Mouse (Mus musculus) midbrain, postnatal 0 days (tissue): ENCODE results near the gene Zc3h12a. TPM values are rescaled to one million over a fixed set of nuclear protein-coding genes. Genes with fewer than 3 reads are reported as not detected.

Experiments
- ATAC-seq: fragments of 200-750 bp; cut with Nextera tagmentation; 2 replicates; pipeline ENCODE4 v1.8.0; 2017; ENCODE audit warnings: moderate number of reproducible peaks, mild to moderate bottlenecking, moderate TSS enrichment, moderate library complexity; ENCODE audit not compliant: low FRiP score
- DNase-seq: peaks from one replicate; pipeline ENCODE4 v3.0.0-alpha.2; 2015; ENCODE audit warnings: low spot score
- H3K27ac ChIP-seq: fragments of 300-500 bp; sonication (generic); 2 replicates; pipeline ENCODE4 v1.5.1; 2014; ENCODE audit warnings: low read depth, mild to moderate bottlenecking, low read length, mixed read lengths
- H3K27me3 ChIP-seq: fragments of 300-500 bp; sonication (generic); 2 replicates; pipeline ENCODE4 v1.6.1; 2014; ENCODE audit warnings: low read length, control low read depth, mixed read lengths; ENCODE audit not compliant: insufficient read depth
- H3K36me3 ChIP-seq: fragments of 300-500 bp; sonication (generic); 2 replicates; pipeline ENCODE4 v1.6.1; 2014; ENCODE audit warnings: low read length, control low read depth, mixed read lengths; ENCODE audit not compliant: insufficient read depth
- H3K4me1 ChIP-seq: fragments of 300-500 bp; sonication (generic); 2 replicates; pipeline ENCODE4 v1.6.1; 2014; ENCODE audit warnings: mild to moderate bottlenecking, control low read depth, antibody characterized with exemption, low read length, mixed read lengths; ENCODE audit not compliant: insufficient read depth
- H3K4me2 ChIP-seq: fragments of 300-500 bp; sonication (generic); 2 replicates; pipeline ENCODE4 v1.6.1; 2014; ENCODE audit warnings: low read depth, mild to moderate bottlenecking, low read length, mixed read lengths; ENCODE audit not compliant: poor library complexity, severe bottlenecking
- H3K4me3 ChIP-seq: fragments of 300-500 bp; sonication (generic); 2 replicates; pipeline ENCODE4 v1.5.1; 2014; ENCODE audit warnings: low read depth, mild to moderate bottlenecking, low read length, moderate library complexity
- H3K9ac ChIP-seq: fragments of 300-500 bp; sonication (generic); replicated peaks from 2 replicates; pipeline ENCODE4 v1.6.1; 2014; ENCODE audit warnings: mild to moderate bottlenecking, low read length, moderate library complexity, mixed read lengths; ENCODE audit not compliant: poor library complexity, severe bottlenecking
- H3K9me3 ChIP-seq: fragments of 300-500 bp; sonication (generic); 2 replicates; pipeline ENCODE4 v1.6.1; 2016; ENCODE audit warnings: low read length, control low read depth
- CTCF ChIP-seq: IDR thresholded peaks from 2 replicates; pipeline ENCODE4 v1.5.1; 2016; ENCODE audit warnings: antibody characterized with exemption, mild to moderate bottlenecking
- WGBS: fragments of 180-500 bp; shearing (Covaris S2); extraction: QIAGEN DNeasy Blood & Tissue Kit; methylation state at CpG from one replicate; pipeline ENCODE4 v1.1.7; 2014; 5-methylcytosine and 5-hydroxymethylcytosine counted together
- polyA plus RNA-seq: library from polyadenylated mRNA; unstranded; fragments of >200 nt; fragmentation: Nextera tagmentation; extraction: Ambion mirVana; gene quantifications from 2 replicates; pipeline ENCODE4 v1.2.1, GENCODE M21; 2015
- total RNA-seq: library from RNA; depleted of rRNA; stranded (reverse); fragments of >200 nt; gene quantifications from 2 replicates; pipeline ENCODE4 v1.2.3, GENCODE M21; 2014

Gene Zc3h12a
- total and polyA plus RNA-seq, 2 experiments from 2014 or later = 0.12 to 0.88 TPM

DNA sequence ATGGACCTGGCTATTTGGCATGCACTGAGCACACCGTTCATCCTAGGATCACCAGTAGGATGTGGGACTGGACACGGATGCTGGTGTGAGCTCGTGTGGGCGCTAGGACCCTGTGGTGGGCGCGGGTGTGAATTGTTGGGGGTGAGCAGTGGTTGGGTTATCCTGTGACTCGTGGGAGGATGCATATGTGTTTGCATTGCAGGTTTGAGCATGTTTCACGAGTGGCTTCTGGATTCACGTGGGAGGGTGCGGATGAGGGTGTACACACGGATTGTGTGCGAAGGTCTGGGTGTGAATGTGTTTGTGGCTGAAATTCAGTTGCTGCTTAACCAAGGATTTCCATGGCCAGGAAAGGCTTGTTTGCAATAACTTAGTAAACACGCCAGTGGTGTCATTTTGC, 45.1 kb upstream of the Zc3h12a start:
- Histone ChIP-seq H3K9ac (no peak overlapping the region), H3K4me1 (no peaks in the 10 kb centered on the region), H3K27ac (no peak overlapping the region), H3K36me3 (no peaks in the 10 kb centered on the region), H3K4me2 (no peak overlapping the region), H3K4me3 (no peak overlapping the region), H3K27me3 (no peaks in the 10 kb centered on the region), H3K9me3 (no peaks in the 10 kb centered on the region)
- no peak for DNase-seq
- ATAC-seq = no peak
- 89% methylated on average over 13 of the region's 13 CpGs for WGBS
- no peak for TF ChIP-seq CTCF

DNA sequence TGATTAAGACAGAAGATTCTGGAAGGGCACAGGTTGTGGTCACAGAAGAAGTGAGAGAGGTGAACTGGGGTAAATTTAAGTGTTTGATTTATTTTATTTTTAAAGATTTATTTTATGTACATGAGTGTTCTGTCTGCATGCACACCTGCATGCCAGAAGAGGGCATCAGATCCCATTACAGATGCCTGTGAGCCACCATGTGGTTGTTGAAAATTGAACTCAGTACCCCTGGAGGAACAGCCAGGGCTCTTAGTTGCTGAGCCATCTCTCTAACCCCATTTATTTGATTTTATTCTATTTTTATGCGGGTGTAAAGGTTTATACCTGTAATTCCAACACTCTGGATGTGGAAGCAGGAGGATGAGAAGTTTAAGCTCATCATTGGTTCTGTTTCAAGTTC, 40.1 kb upstream of the Zc3h12a start:
- Histone ChIP-seq H3K27me3 (no peaks in the 10 kb centered on the region), H3K27ac (no peak overlapping the region), H3K9me3 (no peaks in the 10 kb centered on the region), H3K4me2 (no peak overlapping the region), H3K4me1 (no peaks in the 10 kb centered on the region), H3K9ac (no peak overlapping the region), H3K4me3 (no peak overlapping the region), H3K36me3 (no peaks in the 10 kb centered on the region)
- peak; percentile 61 for TF ChIP-seq CTCF
- ATAC-seq (no peak), DNase-seq (no peak)
- WGBS = 75% methylated on average over 1 of the region's 1 CpGs

GRCm38 (mm10) chr4:125164861-125165260, 37.2 kb upstream of the Zc3h12a start:
- Histone ChIP-seq H3K4me2 (no peak overlapping the region), H3K36me3 (no peaks in the 10 kb centered on the region), H3K27ac (no peak overlapping the region), H3K9me3 (no peaks in the 10 kb centered on the region), H3K4me3 (no peak overlapping the region), H3K9ac (no peak overlapping the region), H3K4me1 (no peaks in the 10 kb centered on the region), H3K27me3 (no peaks in the 10 kb centered on the region)
- 85% methylated on average over 6 of the region's 6 CpGs for WGBS
- ATAC-seq (no peak), DNase-seq (no peak)
- TF ChIP-seq CTCF = no peak

- 66% methylated on average over 7 of the region's 7 CpGs for WGBS
- no peak for TF ChIP-seq CTCF
- no peaks in the 10 kb centered on the region for H3K9me3 ChIP-seq
- H3K36me3 ChIP-seq = no peaks in the 10 kb centered on the region
- no peak overlapping the region for H3K27ac ChIP-seq
- H3K4me3 ChIP-seq = no peak overlapping the region
- no peak overlapping the region for H3K4me2 ChIP-seq
- no peaks in the 10 kb centered on the region for H3K27me3 ChIP-seq
- no peak for ATAC-seq
- no peaks in the 10 kb centered on the region for H3K4me1 ChIP-seq
- no peak overlapping the region for H3K9ac ChIP-seq
- no peak for DNase-seq
Measured at GRCm38 (mm10) chr4:125162701-125163100, 35.1 kb upstream of the Zc3h12a start.

DNA sequence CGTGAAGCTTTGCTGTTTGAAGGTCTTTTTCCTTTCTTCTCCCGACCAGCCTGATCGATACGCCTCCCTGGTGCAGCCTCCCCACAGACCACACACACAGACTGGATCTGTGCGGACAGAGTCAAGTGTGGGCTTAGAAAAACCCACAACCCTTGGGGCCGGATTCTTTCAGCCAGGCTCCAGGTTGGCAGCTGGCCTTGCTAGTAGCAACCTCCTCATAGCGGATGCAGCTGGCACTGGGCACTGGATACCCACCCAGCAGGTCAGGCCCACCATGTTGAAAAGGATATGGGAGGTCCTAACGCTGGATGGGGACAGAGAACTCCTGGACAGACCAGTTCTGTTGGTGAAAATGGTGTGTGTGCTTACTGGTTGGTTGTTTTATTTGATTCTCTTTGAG, 33.8 kb upstream of the Zc3h12a start:
- Histone ChIP-seq H3K9ac (no peak overlapping the region), H3K36me3 (no peaks in the 10 kb centered on the region), H3K4me1 (no peaks in the 10 kb centered on the region), H3K4me2 (no peak overlapping the region), H3K4me3 (no peak overlapping the region), H3K9me3 (no peaks in the 10 kb centered on the region), H3K27ac (no peak overlapping the region), H3K27me3 (0 out of 2 replicates have a peak, but pooled peaks cover 3% of the 10 kb centered on the region)
- peak; percentile 47 for DNase-seq
- no peak for ATAC-seq
- no peak for TF ChIP-seq CTCF
- WGBS = 38% methylated on average over 8 of the region's 8 CpGs

DNA sequence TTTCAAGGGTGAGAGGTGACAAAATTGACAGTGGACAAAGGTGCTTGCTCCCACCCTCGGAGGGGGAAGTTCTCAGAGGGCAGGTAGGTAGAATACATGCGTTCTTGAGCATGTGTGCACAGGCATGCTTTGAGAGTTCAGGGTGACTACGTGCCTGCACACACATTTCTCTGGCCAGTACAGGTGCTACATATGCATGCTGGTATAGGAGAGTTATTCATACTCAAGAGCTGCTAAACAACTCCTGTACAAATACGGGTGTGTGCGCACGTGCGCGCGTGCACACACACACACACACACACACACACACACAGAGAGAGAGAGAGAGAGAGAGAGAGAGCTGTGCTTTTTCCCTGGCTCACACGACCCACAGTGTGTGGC, 33.3 kb upstream of the Zc3h12a start:
- Histone ChIP-seq H3K9ac (no peak overlapping the region), H3K4me3 (no peak overlapping the region), H3K27ac (no peak overlapping the region), H3K4me2 (0 out of 2 replicates have a peak overlapping the region, but pooled peaks have one; percentile 29), H3K36me3 (no peaks in the 10 kb centered on the region), H3K9me3 (no peaks in the 10 kb centered on the region), H3K27me3 (0 out of 2 replicates have a peak, but pooled peaks cover 3% of the 10 kb centered on the region), H3K4me1 (no peaks in the 10 kb centered on the region)
- no peak for ATAC-seq
- WGBS = 64% methylated on average over 10 of the region's 10 CpGs
- DNase-seq = no peak
- no peak for TF ChIP-seq CTCF
